Mouse (Mus musculus): ENCODE results near the gene Mmp11.
"Not testable (repeated sequence)": the region's sequence is repeated elsewhere in the genome, so short reads cannot be mapped to it uniquely, and the experiment has no call there.

Mmp11 gene

GRCm38 (mm10) chr10:75897373-75897772 lies 38.9 kb downstream of the Mmp11 start:
- DNase-seq (ENCODE audit: low read depth) = peak; percentile 34

- DNase-seq (ENCODE audit: low read depth) = no peak
Measured at GRCm38 (mm10) chr10:75896208-75896607, 40.1 kb downstream of the Mmp11 start.

GRCm38 (mm10) chr10:75895730-75896129 lies 40.6 kb downstream of the Mmp11 start:
- DNase-seq (ENCODE audit: low read depth) = no peak

GRCm38 (mm10) chr10:75894601-75895000 lies 41.7 kb downstream of the Mmp11 start:
- no peak for DNase-seq (ENCODE audit: low read depth)

GRCm38 (mm10) chr10:75893089-75893750 lies 43.1 kb downstream of the Mmp11 start, which contains the start of gene Derl3:
TSS of gene Derl3 (plus strand) at chr10:75893413.
- DNase-seq (ENCODE audit: low read depth) = peak; percentile 97

GRCm38 (mm10) chr10:75889406-75890153 lies 46.7 kb downstream of the Mmp11 start:
- no peak for DNase-seq (ENCODE audit: low read depth)

- DNase-seq (ENCODE audit: low read depth) = not testable (repeated sequence)
Measured at GRCm38 (mm10) chr10:75887504-75887903, 48.8 kb downstream of the Mmp11 start.

GRCm38 (mm10) chr10:75884742-75885141 lies 51.6 kb downstream of the Mmp11 start:
- no peak for DNase-seq (ENCODE audit: low read depth)

- no peak for DNase-seq (ENCODE audit: low read depth)
Measured at GRCm38 (mm10) chr10:75883232-75883552, 53.1 kb downstream of the Mmp11 start.

GRCm38 (mm10) chr10:75882433-75883231 lies 53.7 kb downstream of the Mmp11 start:
- no peak for DNase-seq (ENCODE audit: low read depth)

GRCm38 (mm10) chr10:75881578-75882432 lies 54.5 kb downstream of the Mmp11 start:
- DNase-seq (ENCODE audit: low read depth) = no peak

GRCm38 (mm10) chr10:75880771-75881577 lies 55.3 kb downstream of the Mmp11 start:
- no peak for DNase-seq (ENCODE audit: low read depth)

- DNase-seq (ENCODE audit: low read depth) = no peak
Measured at GRCm38 (mm10) chr10:75880351-75880750, 55.9 kb downstream of the Mmp11 start.

- no peak for DNase-seq (ENCODE audit: low read depth)
Measured at GRCm38 (mm10) chr10:75878836-75879235, 57.5 kb downstream of the Mmp11 start.

- no peak for DNase-seq (ENCODE audit: low read depth)
Measured at GRCm38 (mm10) chr10:75873543-75874170, 62.6 kb downstream of the Mmp11 start.

Measured in c-Kit-positive CD71-positive TER-119-negative erythroid progenitor cells, embryonic 14.5 days (primary cell).